Mouse (Mus musculus) ES-E14 (cell line): ENCODE data around the gene Pgs1.

Experiments
- CHD2 ChIP-seq: IDR thresholded peaks from 2 replicates; pipeline ENCODE4 v1.6.1; 2014; ENCODE audit warnings: mild to moderate bottlenecking, low read depth, low read length, inconsistent platforms
- HCFC1 ChIP-seq: IDR thresholded peaks from 2 replicates; pipeline ENCODE4 v1.6.1; 2012; ENCODE audit warnings: low read length, inconsistent platforms, borderline replicate concordance; ENCODE audit not compliant: insufficient read depth
- MAFK ChIP-seq: IDR thresholded peaks from 2 replicates; pipeline ENCODE4 v1.6.1; 2014; ENCODE audit warnings: mild to moderate bottlenecking, low read depth, low read length, inconsistent platforms; ENCODE audit not compliant: insufficient read depth
- ZNF384 ChIP-seq: IDR thresholded peaks from 2 replicates; pipeline ENCODE4 v1.6.1; 2012; ENCODE audit warnings: low read depth, low read length, inconsistent platforms

- TF ChIP-seq MAFK (no peak), HCFC1 (no peak), ZNF384 (no peak), CHD2 (no peak)
Measured at GRCm38 (mm10) chr11:117976081-117976582, 10.0 kb upstream of the Pgs1 start.
